Mouse (Mus musculus) MEL (cell line): ENCODE data around the gene Gm42688. TPM values are rescaled to one million over a fixed set of nuclear protein-coding genes. Genes with fewer than 3 reads are reported as not detected.

Experiments
- DNase-seq: peaks from one replicate; pipeline ENCODE4 v3.0.0; 2011; ENCODE audit warnings: low read depth, low spot score
- H3K27ac ChIP-seq: 2 replicates; pipeline ENCODE4 v1.5.1; 2012; ENCODE audit warnings: low read depth, mild to moderate bottlenecking, control low read depth, low read length, moderate library complexity; ENCODE audit not compliant: control insufficient read depth
- H3K27me3 ChIP-seq, 2 experiments: fragments of 150-350 bp in 1 of 2; sonication (generic) in 1 of 2; 2 replicates each; pipeline ENCODE4 v1.6.1; 2012; ENCODE audit warnings: low read length in 2 of 2, mild to moderate bottlenecking in 2 of 2, improper control_type of control experiment in 1 of 2, moderate library complexity in 1 of 2; ENCODE audit not compliant: insufficient read depth in 2 of 2, control insufficient read depth in 1 of 2
- H3K36me3 ChIP-seq, 2 experiments: 2 replicates each; pipeline ENCODE4 v1.6.1; 2012 to 2014; ENCODE audit warnings: low read length in 2 of 2, improper control_type of control experiment in 1 of 2, inconsistent platforms in 1 of 2, mild to moderate bottlenecking in 1 of 2; ENCODE audit not compliant: insufficient read depth in 2 of 2, control insufficient read depth in 1 of 2
- H3K4me1 ChIP-seq, 2 experiments: fragments of 150-350 bp in 1 of 2; sonication (generic) in 1 of 2; 2 replicates each; pipeline ENCODE4 v1.6.1; 2012; ENCODE audit warnings: low read length in 2 of 2, improper control_type of control experiment in 1 of 2, mild to moderate bottlenecking in 1 of 2; ENCODE audit not compliant: insufficient read depth in 2 of 2, control insufficient read depth in 1 of 2
- H3K4me3 ChIP-seq, 2 experiments: fragments of 150-350 bp in 1 of 2; sonication (generic) in 1 of 2; 2 replicates each; pipeline ENCODE4 v1.5.1; 2012; ENCODE audit warnings: low read depth in 2 of 2, low read length in 2 of 2, mild to moderate bottlenecking in 2 of 2, moderate library complexity in 2 of 2, control low read depth in 1 of 2, improper control_type of control experiment in 1 of 2; ENCODE audit not compliant: control insufficient read depth in 1 of 2, insufficient read depth in 1 of 2
- H3K79me2 ChIP-seq: 2 replicates; pipeline ENCODE4 v1.6.1; 2012; ENCODE audit warnings: mild to moderate bottlenecking, low read length, moderate library complexity; ENCODE audit not compliant: control insufficient read depth, poor library complexity, insufficient read depth
- H3K9ac ChIP-seq: 2 replicates; pipeline ENCODE4 v1.6.1; 2012; ENCODE audit warnings: low read depth, mild to moderate bottlenecking, control low read depth, low read length, moderate library complexity; ENCODE audit not compliant: control insufficient read depth, poor library complexity, severe bottlenecking
- H3K9me3 ChIP-seq: fragments of 150-350 bp; sonication (generic); replicated peaks from 2 replicates; pipeline ENCODE4 v1.6.1; 2012; ENCODE audit warnings: mild to moderate bottlenecking, low read length, improper control_type of control experiment, moderate library complexity; ENCODE audit not compliant: insufficient read depth
- CHD1 ChIP-seq: IDR thresholded peaks from 2 replicates; pipeline ENCODE4 v1.6.1; 2012; ENCODE audit warnings: low read depth, mild to moderate bottlenecking, inconsistent platforms, low read length, improper control_type of control experiment
- CHD2 ChIP-seq: IDR thresholded peaks from 2 replicates; pipeline ENCODE4 v1.6.1; 2011; ENCODE audit warnings: low read length, improper control_type of control experiment
- E2F4 ChIP-seq: IDR thresholded peaks from 2 replicates; pipeline ENCODE4 v1.6.1; 2011; ENCODE audit warnings: low read depth, low read length, improper control_type of control experiment, borderline replicate concordance
- ELF1 ChIP-seq: IDR thresholded peaks from 2 replicates; pipeline ENCODE4 v1.6.1; 2014; ENCODE audit warnings: low read depth, mild to moderate bottlenecking, inconsistent platforms, low read length, improper control_type of control experiment, moderate library complexity
- EP300 ChIP-seq, 2 experiments: IDR thresholded peaks; 2 replicates each; pipeline ENCODE4 v1.6.1; 2011; ENCODE audit warnings: improper control_type of control experiment in 2 of 2, low read length in 2 of 2, low read depth in 1 of 2, mild to moderate bottlenecking in 1 of 2
- GABPA ChIP-seq: IDR thresholded peaks from 2 replicates; pipeline ENCODE4 v1.6.1; 2012; ENCODE audit warnings: low read depth, mild to moderate bottlenecking, inconsistent platforms, low read length, improper control_type of control experiment, moderate library complexity
- GATA1 ChIP-seq: IDR thresholded peaks from 2 replicates; pipeline ENCODE4 v1.6.1; 2011; ENCODE audit warnings: low read depth, low read length, improper control_type of control experiment
- HCFC1 ChIP-seq: IDR thresholded peaks from 2 replicates; pipeline ENCODE4 v1.6.1; 2012; ENCODE audit warnings: low read depth, mild to moderate bottlenecking, inconsistent platforms, low read length, improper control_type of control experiment, moderate library complexity
- JUND ChIP-seq: IDR thresholded peaks from 2 replicates; pipeline ENCODE4 v1.6.1; 2011; ENCODE audit warnings: low read depth, mild to moderate bottlenecking, improper control_type of control experiment, low read length
- MAFK ChIP-seq: IDR thresholded peaks from 2 replicates; pipeline ENCODE4 v1.6.1; 2011; ENCODE audit warnings: low read depth, mild to moderate bottlenecking, low read length, improper control_type of control experiment, borderline replicate concordance
- MAX ChIP-seq: IDR thresholded peaks from 2 replicates; pipeline ENCODE4 v1.6.1; 2011; ENCODE audit warnings: low read length, improper control_type of control experiment
- MEF2A ChIP-seq: IDR thresholded peaks from 2 replicates; pipeline ENCODE4 v1.6.1; 2014; ENCODE audit warnings: low read depth, mild to moderate bottlenecking, inconsistent platforms, low read length, improper control_type of control experiment; ENCODE audit not compliant: poor library complexity, insufficient replicate concordance, severe bottlenecking; ENCODE audit errors: extremely low read depth
- MXI1 ChIP-seq: IDR thresholded peaks from 2 replicates; pipeline ENCODE4 v1.6.1; 2011; ENCODE audit warnings: mild to moderate bottlenecking, low read depth, low read length, improper control_type of control experiment
- MYB ChIP-seq: IDR thresholded peaks from 2 replicates; pipeline ENCODE4 v1.6.1; 2011; ENCODE audit warnings: mild to moderate bottlenecking, low read depth, low read length, improper control_type of control experiment
- MYC ChIP-seq: IDR thresholded peaks from 2 replicates; pipeline ENCODE4 v1.6.1; 2011; ENCODE audit warnings: low read depth, mild to moderate bottlenecking, low read length, improper control_type of control experiment, moderate library complexity
- NELFE ChIP-seq: IDR thresholded peaks from 2 replicates; pipeline ENCODE4 v1.6.1; 2011; ENCODE audit warnings: low read depth, low read length, improper control_type of control experiment
- NRF1 ChIP-seq: IDR thresholded peaks from 2 replicates; pipeline ENCODE4 v1.6.1; 2014; ENCODE audit warnings: low read depth, mild to moderate bottlenecking, inconsistent platforms, low read length, improper control_type of control experiment, moderate library complexity; ENCODE audit not compliant: poor library complexity, insufficient read depth, severe bottlenecking
- POLR2A ChIP-seq, 2 experiments: IDR thresholded peaks; 2 replicates each; pipeline ENCODE4 v1.6.1; 2011 to 2012; ENCODE audit warnings: low read length in 2 of 2, mild to moderate bottlenecking in 2 of 2, control low read depth in 1 of 2, improper control_type of control experiment in 1 of 2, low read depth in 1 of 2, moderate library complexity in 1 of 2; ENCODE audit not compliant: control insufficient read depth in 1 of 2, insufficient read depth in 1 of 2, poor library complexity in 1 of 2
- POLR2AphosphoS2 ChIP-seq: IDR thresholded peaks from 2 replicates; pipeline ENCODE4 v1.6.1; 2011; ENCODE audit warnings: low read length, improper control_type of control experiment
- SIN3A ChIP-seq: IDR thresholded peaks from 2 replicates; pipeline ENCODE4 v1.6.1; 2012; ENCODE audit warnings: low read length, improper control_type of control experiment, inconsistent platforms
- TAL1 ChIP-seq: IDR thresholded peaks from 2 replicates; pipeline ENCODE4 v1.6.1; 2012; ENCODE audit warnings: mild to moderate bottlenecking, inconsistent platforms, low read length, moderate library complexity, mixed read lengths
- TBP ChIP-seq: IDR thresholded peaks from 2 replicates; pipeline ENCODE4 v1.8.0; 2011; ENCODE audit warnings: low read depth, low read length, improper control_type of control experiment
- UBTF ChIP-seq: IDR thresholded peaks from 2 replicates; pipeline ENCODE4 v1.6.1; 2012; ENCODE audit warnings: low read depth, mild to moderate bottlenecking, inconsistent platforms, low read length, improper control_type of control experiment, moderate library complexity, borderline replicate concordance; ENCODE audit not compliant: insufficient read depth
- USF1 ChIP-seq: IDR thresholded peaks from 2 replicates; pipeline ENCODE4 v1.6.1; 2014; ENCODE audit warnings: low read depth, mild to moderate bottlenecking, inconsistent platforms, low read length, improper control_type of control experiment, moderate library complexity
- ZMIZ1 ChIP-seq: IDR thresholded peaks from 2 replicates; pipeline ENCODE4 v1.6.1; 2012; ENCODE audit warnings: low read depth, mild to moderate bottlenecking, inconsistent platforms, low read length, improper control_type of control experiment, moderate library complexity
- polyA plus RNA-seq, 2 experiments: library from polyadenylated mRNA; stranded (reverse) in 1 of 2; unstranded in 1 of 2; fragments of >175 nt in 1 of 2; fragments of >200 nt in 1 of 2; gene quantifications; 2 replicates each; pipeline versions ENCODE4 v1.2.1 to v1.2.4; 2012; ENCODE audit warnings: low replicate concordance in 2 of 2, low read depth in 1 of 2; ENCODE audit not compliant: insufficient read length in 2 of 2, insufficient read depth in 1 of 2, missing spikeins in 1 of 2
- total RNA-seq: library from RNA; depleted of rRNA; stranded (reverse); fragments of 300-350 nt; gene quantifications from 2 replicates; pipeline ENCODE4 v1.2.3, GENCODE M21; 2012

Gm42688 gene
- total and polyA plus RNA-seq, 3 experiments, result 2.5 to 4.8 TPM; not detected in 1

DNA sequence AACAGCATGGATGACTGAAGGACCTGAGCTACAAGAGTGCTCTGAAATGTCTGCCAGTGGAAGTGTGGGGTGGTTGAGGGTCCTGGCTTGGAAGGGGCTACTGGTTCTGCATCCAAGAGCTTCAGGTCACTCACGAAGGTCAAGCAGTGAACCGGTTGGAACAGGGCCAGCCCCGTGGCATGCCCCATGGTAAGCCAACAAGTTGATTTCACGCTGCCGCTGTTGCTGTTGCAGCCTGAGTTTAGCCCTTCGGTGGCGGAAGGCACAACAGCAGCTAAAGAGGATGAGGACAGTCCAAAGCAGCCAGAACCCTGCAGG, 18.3 kb downstream of the Gm42688 start:
- Histone ChIP-seq H3K27ac (peak overlapping the region; percentile 19; the same call in 1 of the 2 replicates), H3K4me3 (no peak overlapping the region; a peak in 1 of 4 replicates)

DNA sequence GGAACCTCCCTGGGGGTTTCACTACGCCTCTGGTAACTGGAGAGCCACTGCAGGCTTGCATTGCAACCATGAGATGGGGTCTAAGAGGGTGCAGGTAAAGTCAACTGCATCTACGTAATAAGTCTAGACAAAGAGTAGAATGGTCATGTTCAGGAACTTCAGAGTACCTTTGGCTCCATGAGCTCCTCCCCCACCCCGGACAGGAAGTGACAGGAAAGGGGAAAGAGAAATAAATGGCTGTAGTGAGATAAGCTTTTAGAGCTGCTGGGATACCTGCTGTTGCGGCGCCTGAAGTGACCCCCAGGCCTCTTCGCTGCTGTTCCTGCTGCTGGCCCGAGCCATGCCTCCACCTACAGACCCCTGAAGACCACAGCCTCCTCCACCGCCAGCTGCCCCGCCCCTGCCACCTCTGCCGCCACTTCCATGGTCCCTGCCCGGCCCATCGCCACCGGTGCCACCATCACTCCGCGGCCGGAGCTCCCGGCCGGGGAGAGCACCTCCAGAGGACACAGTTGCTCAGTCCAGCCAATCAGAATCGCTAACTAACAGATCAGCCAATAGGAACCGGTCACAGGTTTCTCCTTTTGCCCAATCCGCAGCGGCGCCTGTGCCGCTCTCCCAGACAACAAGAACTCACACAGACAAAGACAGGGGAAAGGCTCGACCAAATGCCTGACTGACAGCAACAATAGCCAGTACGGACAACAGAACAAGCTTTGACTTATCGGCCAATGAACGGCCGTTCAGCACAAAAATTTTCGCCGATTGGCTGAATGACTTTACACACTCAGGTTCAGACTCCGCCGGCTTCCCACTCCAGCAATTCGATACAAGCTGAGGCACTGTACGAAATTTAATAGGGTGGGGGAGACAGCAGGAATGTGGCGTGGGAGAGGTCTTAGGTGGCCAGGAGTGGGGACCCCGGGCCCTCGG, 19.8 kb downstream of the Gm42688 start, which contains the start of gene Wbp1:
Gene Wbp1, minus strand, starts transcription at position 630 of the 933 bp plus-strand sequence.
- Histone ChIP-seq H3K79me2 (peaks cover 38% of the 10 kb centered on the region), H3K27me3 (no peaks in the 10 kb centered on the region), H3K36me3 (peaks cover 0 to 33% of the 10 kb centered on the region in 2 experiments; a peak in 2 of 4 replicates), H3K9ac (peak within 1 kb of the TSS; percentile 80), H3K4me3 (peak within 1 kb of the TSS; percentile 80 to 82), H3K9me3 (no peaks in the 10 kb centered on the region), H3K27ac (peak within 1 kb of the TSS; percentile 80), H3K4me1 (peaks cover 0 to 29% of the 10 kb centered on the region in 2 experiments; a peak in 3 of 4 replicates)
- TF ChIP-seq POLR2AphosphoS2, result peak; percentile 96
- TF ChIP-seq GATA1, result peak; percentile 49; the same call in 1 of the 2 replicates
- peak; percentile 41; the same call in 1 of the 2 replicates for TF ChIP-seq NRF1
- no peak for TF ChIP-seq MYB
- TF ChIP-seq CHD2, result peak; percentile 75
- TF ChIP-seq E2F4, result peak; percentile 56; the same call in 1 of the 2 replicates
- TF ChIP-seq TAL1, result 0 out of 2 replicates have a peak, but pooled peaks have one; percentile 3
- TF ChIP-seq JUND, result no peak
- TF ChIP-seq MEF2A, result no peak
- no peak for TF ChIP-seq CHD1
- TF ChIP-seq MAFK, result no peak
- peak in 1 of 2 experiments; percentile 26; a peak in 2 of 4 replicates for TF ChIP-seq EP300 (IDR thresholded peaks at IDR 0.05; ENCODE audit: low read depth in 1 of 2, low read length in 2 of 2)
- TF ChIP-seq ELF1, result 0 out of 2 replicates have a peak, but pooled peaks have one; percentile 12
- peak; percentile 82 for TF ChIP-seq NELFE
- TF ChIP-seq SIN3A, result peak; percentile 67
- TF ChIP-seq MXI1, result 0 out of 2 replicates have a peak, but pooled peaks have one; percentile 37
- peak; percentile 60 to 90 for TF ChIP-seq POLR2A (IDR thresholded peaks at IDR 0.05; ENCODE audit: control insufficient read depth in 1 of 2, insufficient read depth in 1 of 2, low read depth in 1 of 2, low read length in 2 of 2, poor library complexity in 1 of 2)
- TF ChIP-seq ZMIZ1, result peak; percentile 45; the same call in 1 of the 2 replicates
- peak; percentile 64 for TF ChIP-seq HCFC1
- TF ChIP-seq MYC, result 0 out of 2 replicates have a peak, but pooled peaks have one; percentile 11
- no peak for TF ChIP-seq GABPA
- TF ChIP-seq MAX, result peak; percentile 65; the same call in 1 of the 2 replicates
- TF ChIP-seq USF1, result peak; percentile 22; the same call in 1 of the 2 replicates
- peak; percentile 85 for TF ChIP-seq TBP
- TF ChIP-seq UBTF, result no peak
- TF ChIP-seq, all 39 proteins: peak for 18
- DNase-seq, result peak; percentile 99

More for the DNA sequence above, 18.3 kb downstream of the Gm42688 start:
- DNase-seq, result no peak
- H3K27me3 ChIP-seq, result no peaks in the 10 kb centered on the region
- peak overlapping the region; percentile 46 for H3K9ac ChIP-seq
- H3K9me3 ChIP-seq, result no peaks in the 10 kb centered on the region
- peaks cover 0 to 27% of the 10 kb centered on the region in 2 experiments; a peak in 3 of 4 replicates for H3K4me1 ChIP-seq
- peaks cover 0 to 31% of the 10 kb centered on the region in 2 experiments; a peak in 2 of 4 replicates for H3K36me3 ChIP-seq
- TF ChIP-seq NRF1, result no peak
- TF ChIP-seq TAL1, result no peak
- TF ChIP-seq MYB, result no peak
- no peak for TF ChIP-seq SIN3A
- TF ChIP-seq, all 39 proteins: peak for 0
- peaks cover 48% of the 10 kb centered on the region for H3K79me2 ChIP-seq
